Mouse (Mus musculus): ENCODE data around the gene 4930544D05Rik.

4930544D05Rik gene

DNA sequence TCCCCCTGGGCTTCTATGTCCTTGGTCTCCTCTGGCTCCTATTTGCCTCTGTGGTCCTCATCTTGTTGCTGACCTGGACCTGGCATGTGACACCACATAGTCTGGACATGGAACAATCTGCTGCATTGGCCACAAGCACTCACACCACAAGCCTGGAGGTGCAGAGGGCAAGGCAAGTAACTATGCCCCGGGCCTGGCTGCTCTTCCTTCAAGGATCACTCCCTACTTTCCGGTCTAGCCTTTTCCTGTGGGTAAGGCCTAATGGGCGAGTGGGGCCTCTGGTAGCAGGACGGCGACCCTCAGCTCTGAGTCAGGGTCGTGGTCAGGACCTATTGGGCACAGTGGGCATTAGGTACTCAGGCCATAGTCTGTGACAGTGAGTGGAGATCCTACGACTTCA, 25.6 kb downstream of the 4930544D05Rik start:
- DNase-seq (ENCODE audit: low spot score in 2 of 2): no peak

DNA sequence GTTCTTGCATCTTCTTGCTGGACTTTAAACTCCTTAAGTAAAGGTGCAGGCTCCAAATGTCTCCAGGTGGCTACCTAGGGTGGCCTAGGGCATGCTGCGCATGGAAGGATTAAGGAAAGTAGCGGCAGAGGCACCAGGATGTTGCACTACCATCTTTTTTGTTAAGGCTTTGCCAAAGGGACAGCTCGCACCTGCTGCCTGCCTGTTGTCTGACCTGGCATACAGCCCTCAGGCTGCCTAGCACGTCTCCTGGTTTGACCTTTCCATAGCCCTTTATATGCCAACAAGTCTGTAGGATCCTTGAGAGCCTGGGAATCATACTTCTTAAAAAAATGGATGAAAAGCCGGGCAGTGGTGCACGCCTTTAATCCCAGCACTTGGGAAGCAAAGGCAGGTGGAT, 27.4 kb downstream of the 4930544D05Rik start:
- no peak for DNase-seq (ENCODE audit: low spot score in 2 of 2)

DNA sequence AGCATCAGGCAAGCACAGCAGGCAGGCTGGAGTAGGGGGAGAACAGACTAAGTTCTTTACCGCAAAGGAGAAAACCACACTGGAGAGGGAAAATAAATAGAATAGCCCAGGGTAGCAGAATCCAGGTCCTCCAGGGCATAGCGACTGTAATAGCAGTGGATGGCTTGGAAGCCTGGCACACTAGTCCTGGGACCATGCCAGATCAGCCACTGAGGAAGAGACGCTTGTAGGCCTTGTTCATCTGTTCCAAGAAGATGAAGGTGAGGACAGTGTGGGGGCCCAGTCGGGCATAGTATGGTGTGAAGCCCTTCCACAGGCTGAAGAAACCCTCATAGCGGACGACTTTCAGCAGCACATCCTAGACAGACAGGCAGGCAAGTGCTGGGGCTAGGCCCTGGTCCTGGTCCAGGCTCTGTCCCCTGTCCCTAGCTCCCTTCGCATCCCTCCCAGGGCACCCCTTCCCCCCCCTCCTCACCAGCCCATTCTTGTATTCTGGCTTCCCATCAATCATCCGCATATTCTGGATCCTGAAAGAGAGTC, 29.0 kb downstream of the 4930544D05Rik start:
- no peak for DNase-seq (ENCODE audit: low spot score in 2 of 2)

DNA sequence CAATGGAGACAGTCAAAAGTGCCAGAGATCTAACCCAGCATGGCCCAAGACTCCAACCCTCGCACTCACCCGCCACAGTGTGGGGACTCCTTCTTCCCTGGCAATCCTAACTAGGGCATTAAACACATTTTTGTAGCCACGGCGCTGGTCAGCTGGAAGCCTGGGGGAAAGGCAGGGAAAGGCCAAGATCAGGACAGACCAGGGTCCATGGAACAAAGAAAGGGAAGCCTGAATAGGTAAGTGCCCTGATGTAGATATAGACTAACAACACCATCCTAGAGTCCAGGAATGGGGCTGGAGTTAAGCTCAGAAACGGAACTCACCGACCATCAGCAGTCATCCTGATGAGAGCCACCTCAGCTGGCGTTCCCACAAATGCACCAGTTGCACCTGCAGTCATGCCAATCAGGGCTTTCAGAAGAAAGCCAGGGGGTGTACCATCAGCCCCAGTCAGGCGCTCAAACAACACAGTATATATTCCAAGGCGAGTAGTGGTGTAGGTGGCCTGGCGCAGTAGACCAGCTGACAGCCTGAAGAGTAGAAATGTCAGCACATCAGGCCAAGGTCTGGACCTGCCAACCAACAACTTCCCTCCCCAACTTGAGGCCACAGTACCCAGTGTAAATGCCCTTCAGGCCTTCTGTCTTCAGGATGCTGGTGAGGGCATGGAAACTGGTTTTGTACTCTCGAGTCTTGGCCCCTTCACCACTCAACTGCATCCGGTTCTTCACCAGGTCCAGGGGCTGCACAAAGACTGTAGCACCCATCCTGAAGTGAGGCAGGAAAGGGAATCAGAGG, 30.0 kb downstream of the 4930544D05Rik start:
- no peak for DNase-seq (ENCODE audit: low spot score in 2 of 2)

DNA sequence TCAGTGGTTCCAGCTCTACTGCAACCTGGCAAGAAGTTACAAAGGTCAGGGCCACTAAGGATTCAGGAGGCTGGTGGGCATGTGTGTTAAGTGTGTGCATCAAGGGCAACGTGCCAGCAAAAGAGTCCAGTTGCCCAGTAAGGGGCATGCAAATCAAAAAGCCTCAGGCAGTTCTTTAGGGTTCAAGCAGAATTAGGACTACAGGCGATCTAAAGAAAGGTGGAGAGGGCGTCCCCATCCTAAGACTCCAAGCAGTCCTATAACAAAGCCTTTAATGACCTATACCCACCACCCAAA, 30.6 kb downstream of the 4930544D05Rik start:
- DNase-seq (ENCODE audit: low spot score in 2 of 2): no peak

DNA sequence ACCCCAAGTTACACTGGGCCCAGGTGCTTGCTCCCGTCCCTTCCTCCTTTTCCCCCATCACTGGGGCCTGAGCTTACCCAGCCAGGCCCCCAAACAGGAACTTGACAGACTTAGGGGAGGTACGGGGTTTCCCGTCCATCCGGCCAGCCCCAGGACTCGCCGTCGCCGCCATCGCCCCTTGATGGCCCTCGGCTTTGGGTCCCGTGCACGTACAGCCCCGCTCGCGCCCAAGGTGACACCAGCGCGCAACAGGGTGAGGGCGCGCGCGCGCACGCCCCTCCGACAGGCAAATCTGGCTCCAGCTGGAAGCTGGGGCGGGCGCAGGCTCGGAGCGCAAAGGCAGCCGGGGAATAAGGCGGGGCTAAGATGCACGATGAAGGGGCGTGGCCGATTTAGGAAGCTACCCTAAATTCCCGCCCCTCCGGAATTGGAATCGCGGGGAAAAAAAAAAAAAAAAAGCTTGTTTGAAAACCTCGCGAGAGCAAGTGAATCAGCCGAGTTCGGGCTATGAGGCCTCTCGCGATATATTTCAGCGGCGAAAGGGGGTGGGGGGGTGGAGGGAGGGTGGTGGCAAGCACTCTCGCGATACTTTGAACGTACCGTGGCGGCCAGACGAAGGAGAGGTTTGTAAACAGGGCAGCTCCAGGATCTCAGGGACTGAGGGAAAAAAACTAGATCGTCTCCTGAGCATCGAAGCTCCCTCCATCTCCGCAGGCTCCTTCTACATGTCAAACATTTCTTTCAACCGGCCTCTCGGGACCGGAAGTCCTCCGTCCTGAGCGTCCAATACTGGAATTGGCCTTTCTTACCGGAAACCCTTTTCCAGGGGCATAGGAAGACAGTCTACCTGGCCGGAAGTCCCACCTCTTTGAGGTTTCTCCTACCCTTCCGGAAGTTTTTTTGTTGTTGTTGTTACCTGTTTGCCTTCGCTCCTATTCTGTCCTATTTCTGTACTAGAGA, 31.3 kb downstream of the 4930544D05Rik start, which contains the start of the genes Rnf167 and Slc25a11:
TSS of gene Rnf167 (plus strand) at position 545 of the 960 bp plus-strand sequence.
TSS of gene Slc25a11 (minus strand) at position 789 of the 960 bp plus-strand sequence.
- DNase-seq (ENCODE audit: low spot score in 2 of 2): peak; percentile 94 to 97

DNA sequence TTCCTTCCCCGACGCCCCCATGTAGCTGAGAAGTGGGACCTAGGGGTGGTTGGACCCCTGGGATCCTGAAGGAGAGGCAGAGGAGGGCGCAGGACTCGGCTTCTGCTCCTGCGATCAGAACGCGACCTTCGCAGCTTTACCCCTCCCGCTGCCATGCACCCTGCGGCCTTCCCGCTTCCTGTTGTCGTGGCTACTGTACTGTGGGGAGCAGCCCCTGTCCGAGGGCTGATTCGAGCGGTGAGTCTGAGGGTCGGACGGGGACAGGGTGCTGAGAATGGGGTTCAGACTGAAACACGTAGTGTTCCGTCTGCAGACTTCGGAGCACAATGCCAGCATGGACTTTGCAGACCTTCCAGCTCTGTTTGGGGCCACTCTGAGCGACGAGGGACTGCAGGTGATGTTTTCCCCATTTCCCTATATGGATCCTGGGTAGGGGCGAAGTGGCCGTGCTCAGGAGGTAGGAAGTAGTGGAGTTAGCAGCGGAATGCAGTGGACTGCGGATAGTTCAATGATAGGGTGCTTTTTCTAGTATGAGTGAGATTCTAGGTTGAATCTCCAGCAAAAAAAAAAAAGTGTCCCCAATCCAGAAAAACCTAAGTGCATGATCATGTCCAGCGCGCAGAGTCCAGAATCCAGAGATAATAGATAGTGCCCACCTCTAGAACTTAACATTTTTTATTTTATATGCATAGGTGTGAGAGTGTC, 32.2 kb downstream of the 4930544D05Rik start:
- no peak for DNase-seq (ENCODE audit: low spot score in 2 of 2)

DNA sequence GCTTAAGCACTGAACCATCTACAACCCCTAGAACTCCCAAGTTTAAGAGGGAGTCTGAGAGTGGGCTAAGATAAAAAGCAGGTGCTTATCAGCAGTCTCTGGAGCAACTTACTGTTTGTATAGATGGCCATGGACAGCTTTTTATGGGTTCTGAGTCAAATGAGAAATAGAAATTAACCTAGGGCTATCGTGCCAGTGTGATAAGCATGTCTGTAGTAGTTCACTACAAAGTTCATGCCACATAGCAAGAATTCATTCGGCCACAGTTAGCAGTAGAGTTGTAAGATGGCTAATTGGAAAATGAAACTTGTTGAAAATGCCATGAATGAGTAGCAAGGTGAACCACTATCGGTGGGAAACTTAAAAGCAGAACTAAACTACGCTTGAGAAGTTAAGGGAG, 32.9 kb downstream of the 4930544D05Rik start:
- no peak for DNase-seq (ENCODE audit: low spot score in 2 of 2)

DNA sequence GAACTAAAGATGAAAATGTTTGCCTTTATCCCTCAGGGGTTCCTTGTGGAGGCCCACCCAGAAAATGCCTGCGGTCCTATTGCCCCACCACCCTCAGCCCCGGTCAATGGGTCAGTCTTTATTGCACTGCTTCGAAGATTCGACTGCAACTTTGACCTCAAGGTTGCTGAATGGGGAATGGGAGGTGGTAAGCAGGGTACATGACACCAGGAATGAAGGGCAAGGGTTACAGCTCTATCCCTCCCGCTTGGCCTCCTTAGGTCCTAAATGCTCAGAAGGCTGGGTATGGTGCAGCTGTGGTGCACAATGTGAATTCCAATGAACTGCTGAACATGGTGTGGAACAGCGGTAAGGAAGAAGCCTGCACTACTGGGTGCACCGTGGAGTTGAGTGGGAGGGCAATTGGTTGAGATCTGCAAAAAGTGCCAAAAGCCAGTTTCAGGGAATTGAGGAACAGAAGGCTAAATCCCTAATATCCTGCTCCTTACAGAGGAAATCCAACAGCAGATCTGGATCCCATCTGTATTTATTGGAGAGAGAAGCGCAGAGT, 33.6 kb downstream of the 4930544D05Rik start:
- DNase-seq (ENCODE audit: low spot score in 2 of 2): no peak

DNA sequence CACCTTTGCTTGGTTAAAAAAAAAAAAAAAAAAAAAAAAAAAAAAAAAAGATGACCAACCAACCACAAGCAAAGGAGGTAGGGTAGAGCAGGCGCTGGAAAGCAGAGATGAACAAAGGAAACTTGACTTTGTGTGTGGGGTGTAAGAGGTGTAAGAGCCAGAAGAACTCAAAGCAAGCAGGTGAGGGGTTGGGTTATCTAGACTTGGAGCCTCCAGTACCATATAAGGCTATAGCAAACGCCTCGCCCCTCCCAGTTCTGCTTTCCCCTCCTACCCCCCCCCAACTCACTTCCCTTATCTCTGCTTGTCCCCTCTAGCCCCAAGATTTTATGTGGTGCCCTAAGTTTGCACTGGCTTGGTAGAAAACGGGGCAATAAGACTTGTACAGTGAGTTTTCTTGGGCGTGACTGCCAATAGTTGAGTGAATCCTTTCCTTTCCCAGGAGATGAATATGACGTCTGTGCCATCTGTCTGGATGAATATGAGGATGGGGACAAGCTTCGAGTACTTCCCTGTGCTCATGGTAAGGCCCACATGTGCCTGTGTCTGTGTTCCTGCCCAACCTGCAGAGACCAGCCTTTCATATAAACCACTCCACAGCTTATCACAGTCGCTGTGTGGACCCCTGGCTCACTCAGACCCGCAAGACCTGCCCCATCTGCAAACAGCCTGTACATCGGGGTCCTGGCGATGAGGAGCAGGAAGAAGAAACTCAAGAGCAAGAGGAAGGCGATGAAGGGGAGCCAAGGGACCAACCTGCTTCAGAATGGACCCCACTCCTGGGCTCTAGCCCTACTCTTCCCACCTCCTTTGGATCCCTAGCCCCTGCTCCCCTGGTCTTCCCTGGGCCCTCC, 34.9 kb downstream of the 4930544D05Rik start:
- no peak for DNase-seq (ENCODE audit: low spot score in 2 of 2)

DNA sequence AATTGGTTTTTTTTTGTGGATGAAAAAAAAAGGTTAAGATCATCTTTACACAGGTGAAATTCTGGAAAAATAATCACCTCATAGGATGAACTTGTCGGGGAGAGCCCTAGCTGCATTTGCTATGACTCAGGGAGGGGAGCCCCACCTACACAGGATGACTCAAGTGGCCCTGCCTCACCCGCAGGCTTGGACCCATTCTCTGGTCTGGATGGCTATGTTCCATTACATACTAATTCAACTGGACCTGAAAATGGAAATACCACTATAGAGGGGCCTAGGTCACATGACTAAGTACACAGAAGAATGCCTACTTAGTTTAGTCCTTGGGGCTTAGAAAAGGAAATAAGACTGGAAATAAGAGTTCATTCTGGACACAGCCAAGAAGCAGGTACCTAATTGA, 35.7 kb downstream of the 4930544D05Rik start:
- no peak for DNase-seq (ENCODE audit: low spot score in 2 of 2)

DNA sequence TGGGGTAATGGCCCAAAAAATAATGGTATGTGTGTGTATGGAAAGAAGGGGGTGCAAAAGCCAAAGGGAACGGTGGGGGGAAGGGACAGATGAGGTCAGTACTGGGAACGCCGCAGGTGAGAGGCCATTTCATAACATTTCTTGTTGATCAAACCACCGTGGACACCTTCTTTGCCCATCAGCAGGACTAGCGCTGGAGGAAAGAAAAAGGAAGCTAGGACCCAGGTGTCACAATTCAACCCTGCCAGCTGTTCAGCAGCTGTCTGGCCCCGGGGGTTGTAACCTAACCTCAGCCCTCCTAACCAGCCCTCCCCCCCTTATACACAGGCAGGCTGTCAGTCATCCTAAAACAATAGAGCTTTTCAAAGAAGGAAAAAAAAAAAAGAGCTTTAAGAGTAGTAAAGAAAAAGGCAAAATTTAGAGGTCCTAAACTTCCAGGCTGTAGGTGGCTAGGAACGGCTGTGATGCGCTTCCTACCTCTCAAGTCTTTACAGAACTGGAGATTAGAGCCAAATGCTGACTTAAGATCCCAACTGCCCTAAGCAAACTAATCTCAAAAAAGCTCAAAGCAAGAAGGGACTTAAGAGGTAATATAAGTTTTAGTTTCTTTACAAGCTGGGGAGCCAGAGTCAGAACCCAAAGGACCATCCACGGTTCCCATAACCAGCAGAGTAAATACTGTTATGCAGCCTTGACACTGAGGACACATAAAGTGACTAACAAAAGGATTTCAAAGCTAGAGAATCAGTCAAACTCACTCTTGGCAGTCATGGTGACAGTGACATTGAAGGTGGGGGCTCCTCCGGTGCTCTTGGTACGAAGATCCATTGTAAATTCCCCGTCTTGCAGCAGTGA, 36.6 kb downstream of the 4930544D05Rik start:
- DNase-seq (ENCODE audit: low spot score in 2 of 2): no peak

DNA sequence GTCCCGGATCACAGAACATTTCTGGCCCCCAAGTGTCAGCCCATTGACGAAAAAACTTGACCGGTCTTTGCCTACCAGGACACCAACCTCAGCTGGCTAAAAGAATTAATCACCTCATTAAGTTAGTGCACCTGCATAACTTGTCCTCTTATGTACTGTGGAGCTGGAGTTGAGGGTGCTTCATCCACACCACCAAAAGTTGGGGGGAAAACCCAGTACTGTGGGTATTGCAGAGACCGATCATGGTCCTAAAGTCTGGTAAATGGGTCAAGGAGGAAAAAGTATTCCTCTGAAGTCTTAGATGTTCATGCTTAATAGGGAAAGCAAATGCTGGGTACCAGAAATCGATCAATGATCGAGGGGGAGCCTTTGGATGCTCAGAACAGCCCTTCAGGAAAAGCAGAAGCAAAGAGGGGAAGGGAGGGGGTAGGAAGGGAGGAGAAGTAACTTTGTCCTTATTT, 37.3 kb downstream of the 4930544D05Rik start:
- no peak for DNase-seq (ENCODE audit: low spot score in 2 of 2)

DNA sequence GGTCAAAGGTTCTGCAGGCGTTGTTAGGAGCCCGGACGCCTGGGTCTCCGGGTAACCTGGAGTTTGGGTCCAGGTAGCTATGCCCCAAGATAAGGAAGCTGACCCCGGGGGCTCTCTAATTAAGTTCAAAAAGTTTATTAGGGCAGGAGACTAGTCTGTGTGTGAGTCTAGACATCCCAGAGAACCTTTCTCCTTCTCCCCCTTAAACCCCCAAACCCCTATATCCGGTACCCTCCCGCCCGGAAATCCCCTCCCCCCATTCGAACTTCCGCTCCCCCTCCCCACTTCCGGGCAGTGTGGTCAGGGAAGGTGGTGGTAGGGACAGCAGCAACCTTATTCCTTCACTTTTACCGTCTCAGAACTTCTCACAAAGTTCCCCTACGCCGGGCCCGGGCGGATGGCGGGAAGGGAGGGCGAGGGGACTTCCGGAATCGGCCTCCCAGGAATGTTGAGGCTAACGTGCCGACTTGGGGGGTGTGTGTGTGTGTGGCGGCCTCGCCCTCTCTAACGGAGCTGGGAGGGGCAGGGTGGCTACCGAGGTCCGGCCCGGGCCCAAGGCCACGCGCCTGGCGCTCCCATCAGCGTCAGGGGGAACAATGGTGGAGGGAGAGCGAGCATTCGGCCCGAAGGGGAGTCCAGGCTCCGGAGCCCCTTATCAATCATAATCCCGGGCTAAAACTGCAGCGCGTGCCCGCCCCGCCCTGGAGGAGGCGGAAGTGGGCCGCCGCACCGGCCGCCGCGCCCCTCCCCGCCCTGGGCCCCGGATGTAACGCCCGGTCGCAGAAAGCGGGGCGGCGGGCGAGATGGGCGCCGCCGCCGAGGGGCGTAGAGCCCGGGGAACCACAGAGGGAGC, 37.9 kb downstream of the 4930544D05Rik start:
- DNase-seq (ENCODE audit: low spot score in 2 of 2): no peak

DNA sequence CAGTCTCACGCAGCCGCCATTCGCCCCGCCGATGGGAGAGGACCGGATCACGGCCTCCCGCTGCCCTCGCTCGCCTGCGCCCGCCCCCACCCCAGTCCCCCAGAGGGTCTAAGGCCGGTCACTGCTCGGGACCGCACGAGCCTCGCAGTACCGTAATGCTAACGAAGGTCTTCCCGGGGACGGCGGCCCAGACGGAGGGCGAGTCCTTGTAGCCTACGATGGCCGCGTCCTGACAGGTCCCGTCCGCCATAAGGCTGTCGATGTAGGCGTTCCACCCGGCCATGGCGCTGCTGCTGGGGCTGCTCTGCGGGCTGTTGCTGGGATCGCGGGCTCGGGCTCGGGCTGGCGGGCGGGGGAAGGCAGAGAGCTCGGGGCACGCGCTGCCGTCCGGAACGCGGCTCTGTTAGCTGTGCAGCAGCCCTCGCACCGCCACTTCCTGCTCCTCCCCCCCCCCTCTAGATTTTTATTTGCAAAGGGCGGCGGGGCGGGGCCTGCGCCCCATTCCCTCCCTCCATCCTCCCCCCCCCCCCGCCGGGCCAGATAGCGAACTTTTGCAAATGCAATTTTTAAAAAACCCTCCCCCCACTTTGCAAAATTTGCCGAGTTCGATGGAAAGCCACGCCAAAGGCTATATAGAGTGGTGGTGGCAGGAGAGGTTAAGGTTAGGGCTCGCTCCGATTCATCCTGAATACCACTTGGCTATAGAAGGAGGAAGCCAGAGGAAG, 38.7 kb downstream of the 4930544D05Rik start, which contains the start of gene Pfn1:
TSS of gene Pfn1 (minus strand) at position 447 of the 725 bp plus-strand sequence.
- peak in 1 of 2 experiments; percentile 58 for DNase-seq (ENCODE audit: low spot score in 2 of 2)

DNA sequence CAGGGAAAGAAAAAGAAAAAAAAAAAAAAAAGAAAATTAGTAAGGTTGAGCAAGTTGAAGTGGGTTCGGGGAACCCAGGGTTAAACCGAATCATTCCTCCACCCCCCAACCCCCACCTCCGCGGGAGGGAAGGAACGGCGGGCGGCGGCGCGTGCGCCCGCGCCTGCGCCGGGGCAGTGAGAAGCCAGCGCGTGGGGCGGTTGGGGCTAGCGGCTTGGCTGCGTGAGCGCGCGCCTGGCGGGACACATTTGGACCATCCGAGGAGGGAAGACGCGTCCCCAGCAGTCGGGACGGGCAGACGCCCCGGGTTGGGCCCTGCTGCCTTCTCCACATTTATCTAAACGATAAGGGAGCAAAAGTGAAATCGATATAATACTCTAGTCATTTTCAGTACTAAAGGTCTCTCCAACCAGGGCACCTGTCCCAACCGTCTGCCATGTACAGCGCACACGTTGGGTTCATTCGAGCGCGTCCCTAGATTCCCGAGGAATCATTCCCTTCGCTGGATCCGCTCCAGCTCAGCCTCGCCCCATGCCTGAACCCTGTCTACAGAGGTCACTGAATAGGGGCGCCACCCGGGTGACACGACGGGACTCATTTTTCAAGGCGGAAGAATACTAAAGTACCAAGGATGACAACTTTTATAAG, 39.4 kb downstream of the 4930544D05Rik start:
- DNase-seq (ENCODE audit: low spot score in 2 of 2): peak in 1 of 2 experiments; percentile 64
